Mouse (Mus musculus) erythroid progenitor cell, adult 5-6 weeks (primary cell): ENCODE measurements around the gene Tcl1b5. TPM values are rescaled to one million over a fixed set of nuclear protein-coding genes. Genes with fewer than 3 reads are reported as not detected.
"Not testable (repeated sequence)": the region's sequence is repeated elsewhere in the genome, so short reads cannot be mapped to it uniquely, and the experiment has no call there.

Experiments
- ATAC-seq: replicated peaks from 2 replicates; pipeline ENCODE4 v1.8.0; 2016; ENCODE audit warnings: moderate number of reproducible peaks, mild to moderate bottlenecking, moderate TSS enrichment, inconsistent platforms; ENCODE audit not compliant: poor library complexity, low FRiP score, severe bottlenecking
- total RNA-seq, 2 experiments: library from RNA; stranded (forward) in 1 of 2; stranded (reverse) in 1 of 2; fragments of 150-400 nt in 1 of 2; fragments of 186-747, 209-891 nt in 1 of 2; gene quantifications; 2 replicates each; pipeline versions ENCODE4 v1.2.3 to v1.2.4; 2015 to 2017; ENCODE audit warnings: low replicate concordance in 2 of 2

The Tcl1b5 gene
- total RNA-seq, 2 experiments from 2014 or later: not detected

GRCm38 (mm10) chr12:105201657-105202056 lies 25.5 kb downstream of the Tcl1b5 start, which contains the start of gene Tcl1b4:
Tcl1b4 (plus strand) TSS chr12:105201957.
- ATAC-seq: not testable (repeated sequence)

GRCm38 (mm10) chr12:105207071-105207470 lies 30.9 kb downstream of the Tcl1b5 start:
- no peak for ATAC-seq

- no peak for ATAC-seq
These were observed 32.3 kb downstream of the Tcl1b5 start for GRCm38 (mm10) chr12:105208441-105208840.

DNA sequence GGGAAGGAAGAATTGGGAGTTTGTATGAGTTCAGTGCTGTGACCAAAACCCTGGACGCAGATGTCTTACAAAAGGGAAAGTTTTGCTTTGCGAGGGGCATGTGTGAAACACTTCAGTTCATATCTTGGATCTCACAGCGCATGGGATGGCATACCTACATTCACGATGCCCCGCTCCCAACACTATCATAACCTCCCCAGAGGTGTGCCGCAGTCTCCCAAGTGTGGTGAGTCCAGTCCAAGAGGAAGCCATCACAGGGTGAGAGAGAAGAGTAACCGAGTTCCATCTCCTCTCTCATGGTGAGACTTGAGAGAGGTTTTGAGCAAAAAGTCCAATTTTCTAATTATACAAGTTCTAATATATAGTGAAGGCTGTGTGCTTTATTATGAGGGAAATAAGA lies 33.1 kb downstream of the Tcl1b5 start:
- no peak for ATAC-seq

- no peak for ATAC-seq
These were observed 41.1 kb downstream of the Tcl1b5 start for GRCm38 (mm10) chr12:105217101-105217760.

DNA sequence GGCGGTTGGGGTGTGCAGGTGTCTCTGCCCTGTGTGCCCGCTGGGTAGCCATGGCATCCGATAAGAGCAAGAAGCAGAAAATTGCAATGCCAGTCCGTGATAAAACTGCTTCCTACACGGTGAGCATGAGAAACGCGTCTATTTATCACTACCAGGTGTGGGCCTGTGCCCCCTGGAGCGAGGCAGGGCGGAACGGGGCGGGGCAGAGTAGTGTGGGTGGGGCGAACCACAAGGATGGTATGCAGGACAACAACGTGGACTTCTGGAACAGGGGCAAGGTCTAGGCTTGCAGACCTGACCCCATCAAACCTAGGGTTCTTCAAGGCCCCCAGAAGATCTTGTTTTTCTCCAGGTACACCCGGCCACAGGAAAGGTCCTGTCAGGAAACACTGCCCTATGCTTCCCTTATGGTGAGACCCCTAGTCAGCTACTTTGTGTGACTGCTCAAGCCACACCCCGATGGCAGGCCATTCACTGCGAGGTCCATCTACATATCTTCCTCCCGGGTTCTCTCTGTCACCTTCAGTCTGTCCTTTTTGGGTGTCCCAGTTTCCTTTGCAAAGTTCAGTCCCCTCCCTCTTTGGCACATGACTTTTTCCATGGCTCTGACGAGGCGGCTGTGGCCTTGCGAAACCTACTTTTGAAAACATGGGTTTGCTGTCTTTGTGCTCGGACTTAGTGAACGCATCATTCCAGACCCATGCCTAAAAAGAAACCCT lies 46.6 kb downstream of the Tcl1b5 start, which contains the start of gene Tcl1:
Gene Tcl1 (minus strand): TSS at position 193 of the 719 bp plus-strand sequence.
- no peak for ATAC-seq

- ATAC-seq: no peak
These were observed 48.6 kb downstream of the Tcl1b5 start for GRCm38 (mm10) chr12:105224621-105225320.

Other genes starting within 250 kb of the Tcl1b5 start
- 19.7 and 20.9 TPM in 2 replicates for gene Syne3, start 166.5 kb upstream of the Tcl1b5 start, total RNA-seq (2015; ENCODE audit: low replicate concordance)
- gene Syne3, start 166.5 kb upstream of the Tcl1b5 start, total RNA-seq (2017; ENCODE audit: low replicate concordance): 29.5 and 46.1 TPM in 2 replicates
- gene Glrx5, start 143.7 kb upstream of the Tcl1b5 start, total RNA-seq (2015; ENCODE audit: low replicate concordance): 285 and 316 TPM in 2 replicates
- gene Glrx5, start 143.7 kb upstream of the Tcl1b5 start, total RNA-seq (2017; ENCODE audit: low replicate concordance): 129 and 154 TPM in 2 replicates
- gene Tcl1b2, start 30.3 kb upstream of the Tcl1b5 start, total RNA-seq (2015; ENCODE audit: low replicate concordance): not detected in 2 replicates
- 0.51 and 4.5 TPM in 2 replicates for gene Tcl1b2, start 30.3 kb upstream of the Tcl1b5 start, total RNA-seq (2017; ENCODE audit: low replicate concordance)
- gene Tcl1b1, start 16.7 kb upstream of the Tcl1b5 start, total RNA-seq (2015; ENCODE audit: low replicate concordance): not detected in 2 replicates
- gene Tcl1b1, start 16.7 kb upstream of the Tcl1b5 start, total RNA-seq (2017; ENCODE audit: low replicate concordance): not detected in 2 replicates
- not detected in 2 replicates for gene Tcl1b3, start 14.7 kb downstream of the Tcl1b5 start, total RNA-seq (2015; ENCODE audit: low replicate concordance)
- gene Tcl1b3, start 14.7 kb downstream of the Tcl1b5 start, total RNA-seq (2017; ENCODE audit: low replicate concordance): not detected in 2 replicates
- gene Tcl1b4, start 25.6 kb downstream of the Tcl1b5 start, total RNA-seq (2015; ENCODE audit: low replicate concordance): not detected in 2 replicates
- not detected in 2 replicates for gene Tcl1b4, start 25.6 kb downstream of the Tcl1b5 start, total RNA-seq (2017; ENCODE audit: low replicate concordance)
- gene Tcl1, start 46.4 kb downstream of the Tcl1b5 start, total RNA-seq (2015; ENCODE audit: low replicate concordance): not detected in 2 replicates
- gene Tcl1, start 46.4 kb downstream of the Tcl1b5 start, total RNA-seq (2017; ENCODE audit: low replicate concordance): not detected in 2 replicates
- gene Tunar, start 157.5 kb downstream of the Tcl1b5 start, total RNA-seq (2015; ENCODE audit: low replicate concordance): not detected in 2 replicates
- not detected in 2 replicates for gene Tunar, start 157.5 kb downstream of the Tcl1b5 start, total RNA-seq (2017; ENCODE audit: low replicate concordance)